Mouse (Mus musculus) hindbrain, postnatal 0 days (tissue): ENCODE results near the gene Fras1. TPM values are rescaled to one million over a fixed set of nuclear protein-coding genes. Genes with fewer than 3 reads are reported as not detected.
A peak's percentile ranks its signal among the peaks of the same experiment; 100 is the strongest.

ENCODE experiments used
- ATAC-seq: fragments of 200-750 bp; cut with Nextera tagmentation; 2 replicates; pipeline ENCODE4 v1.8.0; 2017; ENCODE audit warnings: mild to moderate bottlenecking, moderate TSS enrichment, moderate library complexity
- DNase-seq: peaks from one replicate; pipeline ENCODE4 v3.0.0-alpha.2; 2015; ENCODE audit warnings: low spot score
- H3K27ac ChIP-seq: fragments of 300-500 bp; sonication (generic); 2 replicates; pipeline ENCODE4 v1.5.1; 2014; ENCODE audit warnings: mild to moderate bottlenecking
- H3K27me3 ChIP-seq: fragments of 300-500 bp; sonication (generic); 2 replicates; pipeline ENCODE4 v1.6.1; 2014; ENCODE audit warnings: low read length, mixed read lengths; ENCODE audit not compliant: insufficient read depth
- H3K36me3 ChIP-seq: fragments of 300-500 bp; sonication (generic); 2 replicates; pipeline ENCODE4 v1.6.1; 2014; ENCODE audit warnings: low read length, mixed read lengths; ENCODE audit not compliant: insufficient read depth
- H3K4me1 ChIP-seq: fragments of 300-500 bp; sonication (generic); 2 replicates; pipeline ENCODE4 v1.6.1; 2014; ENCODE audit warnings: antibody characterized with exemption, low read length, mixed read lengths; ENCODE audit not compliant: insufficient read depth
- H3K4me2 ChIP-seq: fragments of 300-500 bp; sonication (generic); 2 replicates; pipeline ENCODE4 v1.6.1; 2014; ENCODE audit warnings: low read depth, mild to moderate bottlenecking, low read length, moderate library complexity, mixed read lengths
- H3K4me3 ChIP-seq: fragments of 300-500 bp; sonication (generic); 2 replicates; pipeline ENCODE4 v1.5.1; 2014; ENCODE audit warnings: low read length
- H3K9ac ChIP-seq: fragments of 300-500 bp; sonication (generic); replicated peaks from 2 replicates; pipeline ENCODE4 v1.6.1; 2014; ENCODE audit warnings: mild to moderate bottlenecking, low read length, moderate library complexity, mixed read lengths
- H3K9me3 ChIP-seq: fragments of 300-500 bp; sonication (generic); 2 replicates; pipeline ENCODE4 v1.6.1; 2016; ENCODE audit warnings: low read length, mixed read lengths
- CTCF ChIP-seq: IDR thresholded peaks from 2 replicates; pipeline ENCODE4 v1.5.1; 2016; ENCODE audit warnings: antibody characterized with exemption, control low read depth, low read depth
- WGBS: fragments of 180-500 bp; shearing (Covaris S2); extraction: QIAGEN DNeasy Blood & Tissue Kit; methylation state at CpG from one replicate; pipeline ENCODE4 v1.1.7; 2014; 5-methylcytosine and 5-hydroxymethylcytosine counted together
- polyA plus RNA-seq: library from polyadenylated mRNA; unstranded; fragments of >200 nt; fragmentation: Nextera tagmentation; extraction: Ambion mirVana; gene quantifications from 2 replicates; pipeline ENCODE4 v1.2.1, GENCODE M21; 2015
- total RNA-seq: library from RNA; depleted of rRNA; stranded (reverse); fragments of >200 nt; gene quantifications from 2 replicates; pipeline ENCODE4 v1.2.3, GENCODE M21; 2014

The Fras1 gene
- total and polyA plus RNA-seq, 2 experiments from 2014 or later, result 2.9 to 15.3 TPM

DNA sequence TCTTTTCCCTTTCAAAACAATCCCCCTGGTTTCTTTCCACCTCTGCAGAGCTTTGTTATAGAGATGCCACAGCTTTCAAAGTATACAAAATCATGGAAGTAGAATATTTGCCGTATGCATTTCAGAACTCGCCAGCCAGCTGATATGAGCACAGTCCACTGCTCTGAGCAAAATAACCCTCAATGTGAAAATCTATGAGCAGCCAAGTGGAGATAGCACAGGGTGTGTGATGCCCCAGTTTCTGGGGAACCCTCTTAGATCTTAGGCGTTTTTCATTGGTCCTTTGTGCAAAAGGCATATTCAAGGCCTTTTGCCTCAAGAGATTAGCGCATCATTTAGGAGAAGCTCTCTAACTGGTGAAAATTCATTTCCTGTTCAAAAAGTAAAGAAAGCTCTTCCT lies 170.4 kb downstream of the Fras1 start:
- no peaks in the 10 kb centered on the region for H3K27me3 ChIP-seq
- no peak for ATAC-seq
- H3K4me2 ChIP-seq, result no peak overlapping the region
- H3K9ac ChIP-seq, result no peak overlapping the region
- H3K36me3 ChIP-seq, result no peaks in the 10 kb centered on the region
- no peak for TF ChIP-seq CTCF
- 86% methylated on average over 4 of the region's 4 CpGs for WGBS
- H3K9me3 ChIP-seq, result no peaks in the 10 kb centered on the region
- DNase-seq, result no peak
- H3K27ac ChIP-seq, result no peak overlapping the region
- H3K4me1 ChIP-seq, result no peaks in the 10 kb centered on the region
- H3K4me3 ChIP-seq, result no peak overlapping the region

DNA sequence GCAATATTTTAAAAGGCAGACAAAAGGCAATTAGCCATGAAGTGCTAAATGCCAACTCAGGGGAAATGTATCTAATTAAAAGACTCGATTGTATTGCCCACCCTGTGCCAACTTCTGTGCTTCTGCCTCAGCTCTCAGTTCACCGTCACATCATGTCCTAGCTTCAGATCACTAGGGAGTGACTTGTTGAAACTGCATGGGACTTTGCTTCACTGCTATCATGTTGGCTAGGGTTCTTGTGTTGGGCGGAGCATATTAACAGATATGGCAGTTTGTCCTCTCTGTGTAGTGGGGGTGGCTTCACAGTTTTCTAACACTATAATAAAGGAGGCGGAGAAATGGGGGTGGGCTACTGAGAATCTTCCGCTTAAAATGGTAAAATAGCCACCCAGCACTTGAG lies 172.2 kb downstream of the Fras1 start:
- no peaks in the 10 kb centered on the region for H3K9me3 ChIP-seq
- DNase-seq, result no peak
- H3K27ac ChIP-seq, result no peak overlapping the region
- no peak overlapping the region for H3K4me3 ChIP-seq
- H3K27me3 ChIP-seq, result no peaks in the 10 kb centered on the region
- H3K4me2 ChIP-seq, result no peak overlapping the region
- TF ChIP-seq CTCF, result no peak
- H3K9ac ChIP-seq, result no peak overlapping the region
- H3K4me1 ChIP-seq, result no peaks in the 10 kb centered on the region
- 81% methylated on average over 5 of the region's 5 CpGs for WGBS
- no peaks in the 10 kb centered on the region for H3K36me3 ChIP-seq
- no peak for ATAC-seq

GRCm38 (mm10) chr5:96554940-96555679 lies 181.4 kb downstream of the Fras1 start:
- H3K4me1 ChIP-seq, result peaks cover 4% of the 10 kb centered on the region; the same call in 1 of the 2 replicates
- no peak for TF ChIP-seq CTCF
- DNase-seq (no peak), ATAC-seq (no peak)
- no peaks in the 10 kb centered on the region for H3K36me3 ChIP-seq
- no peak overlapping the region for H3K4me3 ChIP-seq
- H3K27ac ChIP-seq, result no peak overlapping the region
- no peak overlapping the region for H3K4me2 ChIP-seq
- H3K9me3 ChIP-seq, result no peaks in the 10 kb centered on the region
- 77% methylated on average over 12 of the region's 12 CpGs for WGBS
- no peaks in the 10 kb centered on the region for H3K27me3 ChIP-seq
- no peak overlapping the region for H3K9ac ChIP-seq

DNA sequence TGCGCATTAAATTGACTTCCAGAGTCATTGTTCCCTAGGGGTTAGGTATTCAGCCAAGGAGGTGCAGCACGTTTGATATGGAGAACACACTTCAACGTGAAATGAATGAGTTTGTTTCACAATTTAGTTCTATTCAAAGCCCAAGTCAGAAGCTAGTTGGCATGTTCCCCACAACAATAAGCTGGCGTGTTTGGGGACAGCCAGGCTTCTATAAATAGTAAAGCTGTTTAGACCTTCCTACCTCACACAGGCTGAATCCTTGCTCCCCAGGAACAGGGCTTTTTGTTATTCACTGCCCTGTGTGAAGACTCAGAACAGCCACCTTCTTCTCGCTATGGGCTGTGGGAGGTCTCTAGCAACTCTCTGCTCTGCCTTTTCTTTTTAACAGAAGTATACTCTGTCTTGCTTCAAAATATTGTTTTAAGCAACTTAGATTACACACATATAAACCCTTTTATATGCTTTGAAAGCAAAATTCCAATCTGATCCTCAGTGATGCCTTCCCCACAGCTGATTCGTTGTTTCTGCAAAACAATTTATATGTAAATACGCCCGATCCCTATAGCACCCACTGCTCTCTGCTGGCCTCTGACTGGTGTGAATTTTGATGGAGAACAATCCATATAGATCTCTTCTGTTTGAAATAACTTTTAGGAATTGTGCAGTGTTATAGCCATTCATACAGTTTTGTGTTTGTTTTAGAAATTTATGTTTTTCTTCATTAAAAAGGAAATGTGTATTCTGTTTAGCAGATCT lies 184.5 kb downstream of the Fras1 start:
- Histone ChIP-seq H3K4me1 (peaks cover 4% of the 10 kb centered on the region; the same call in 1 of the 2 replicates), H3K4me3 (no peak overlapping the region), H3K4me2 (no peak overlapping the region), H3K27me3 (no peaks in the 10 kb centered on the region), H3K36me3 (no peaks in the 10 kb centered on the region), H3K9me3 (no peaks in the 10 kb centered on the region), H3K27ac (0 out of 2 replicates have a peak overlapping the region, but pooled peaks have one; percentile 36), H3K9ac (no peak overlapping the region)
- no peak for DNase-seq
- ATAC-seq, result no peak
- 26% methylated on average over 8 of the region's 8 CpGs for WGBS
- no peak for TF ChIP-seq CTCF

GRCm38 (mm10) chr5:96574586-96574985 lies 200.8 kb downstream of the Fras1 start:
- Histone ChIP-seq H3K9me3 (no peaks in the 10 kb centered on the region), H3K9ac (no peak overlapping the region), H3K4me3 (no peak overlapping the region), H3K27ac (no peak overlapping the region), H3K27me3 (no peaks in the 10 kb centered on the region), H3K4me2 (no peak overlapping the region), H3K4me1 (no peaks in the 10 kb centered on the region), H3K36me3 (no peaks in the 10 kb centered on the region)
- DNase-seq (peak; percentile 13), ATAC-seq (no peak)
- TF ChIP-seq CTCF, result no peak
- WGBS, result 60% methylated on average over 4 of the region's 4 CpGs

GRCm38 (mm10) chr5:96578705-96579104 lies 204.9 kb downstream of the Fras1 start:
- H3K4me2 ChIP-seq, result no peak overlapping the region

GRCm38 (mm10) chr5:96579938-96580337 lies 206.2 kb downstream of the Fras1 start:
- DNase-seq, result no peak
- no peaks in the 10 kb centered on the region for H3K9me3 ChIP-seq
- H3K27ac ChIP-seq, result no peak overlapping the region
- H3K4me1 ChIP-seq, result no peaks in the 10 kb centered on the region
- no peak overlapping the region for H3K4me2 ChIP-seq
- no peak for ATAC-seq
- H3K4me3 ChIP-seq, result no peak overlapping the region
- no peaks in the 10 kb centered on the region for H3K36me3 ChIP-seq
- H3K9ac ChIP-seq, result no peak overlapping the region
- WGBS, result 74% methylated on average over 5 of the region's 5 CpGs
- no peak for TF ChIP-seq CTCF
- H3K27me3 ChIP-seq, result no peaks in the 10 kb centered on the region

More at GRCm38 (mm10) chr5:96578705-96579104, 204.9 kb downstream of the Fras1 start:
- H3K27ac ChIP-seq, result no peak overlapping the region
- H3K4me1 ChIP-seq, result no peaks in the 10 kb centered on the region
- no peak overlapping the region for H3K9ac ChIP-seq
- no peak for TF ChIP-seq CTCF
- H3K4me3 ChIP-seq, result no peak overlapping the region
- no peak for DNase-seq
- no peaks in the 10 kb centered on the region for H3K27me3 ChIP-seq
- WGBS, result 81% methylated on average over 3 of the region's 3 CpGs
- H3K9me3 ChIP-seq, result no peaks in the 10 kb centered on the region
- H3K36me3 ChIP-seq, result no peaks in the 10 kb centered on the region
- ATAC-seq, result no peak
